Mouse (Mus musculus) stomach, embryonic 16.5 days (tissue): ENCODE data around the gene Stk10. TPM values are rescaled to one million over a fixed set of nuclear protein-coding genes. Genes with fewer than 3 reads are reported as not detected.
A peak's percentile ranks its signal among the peaks of the same experiment; 100 is the strongest.

Source experiments
- ATAC-seq: fragments of 200-750 bp; cut with Nextera tagmentation; 2 replicates; pipeline ENCODE4 v1.8.0; 2017; ENCODE audit warnings: moderate number of reproducible peaks, moderate TSS enrichment; ENCODE audit not compliant: insufficient read depth, low FRiP score
- H3K27ac ChIP-seq: fragments of 300-500 bp; sonication (generic); 2 replicates; pipeline ENCODE4 v1.5.1; 2014; ENCODE audit warnings: low read length
- H3K27me3 ChIP-seq: fragments of 300-500 bp; sonication (generic); 2 replicates; pipeline ENCODE4 v1.6.1; 2014; ENCODE audit warnings: low read length, control low read depth, mixed read lengths; ENCODE audit not compliant: control insufficient read depth, insufficient read depth
- H3K36me3 ChIP-seq: fragments of 300-500 bp; sonication (generic); 2 replicates; pipeline ENCODE4 v1.6.1; 2014; ENCODE audit warnings: low read length; ENCODE audit not compliant: control insufficient read depth, insufficient read depth
- H3K4me1 ChIP-seq: fragments of 300-500 bp; sonication (generic); 2 replicates; pipeline ENCODE4 v1.6.1; 2014; ENCODE audit warnings: low read length, control low read depth, mixed read lengths; ENCODE audit not compliant: control insufficient read depth, insufficient read depth
- H3K4me2 ChIP-seq: fragments of 300-500 bp; sonication (generic); 2 replicates; pipeline ENCODE4 v1.6.1; 2014; ENCODE audit warnings: low read depth, low read length, mixed read lengths
- H3K4me3 ChIP-seq: fragments of 300-500 bp; sonication (generic); replicated peaks from 2 replicates; pipeline ENCODE4 v1.5.1; 2014; ENCODE audit warnings: mild to moderate bottlenecking, low read length
- H3K9ac ChIP-seq: fragments of 300-500 bp; sonication (generic); 2 replicates; pipeline ENCODE4 v1.6.1; 2014; ENCODE audit warnings: low read length
- H3K9me3 ChIP-seq: fragments of 300-500 bp; sonication (generic); replicated peaks from 2 replicates; pipeline ENCODE4 v1.6.1; 2016; ENCODE audit warnings: low read length, control low read depth; ENCODE audit not compliant: control insufficient read depth
- WGBS: fragments of 180-500 bp; shearing (Covaris S2); extraction: QIAGEN DNeasy Blood & Tissue Kit; methylation state at CpG from one replicate; pipeline ENCODE4 v1.1.7; 2014; 5-methylcytosine and 5-hydroxymethylcytosine counted together
- polyA plus RNA-seq: library from polyadenylated mRNA; unstranded; fragments of >200 nt; fragmentation: Nextera tagmentation; extraction: Ambion mirVana; gene quantifications from 2 replicates; pipeline ENCODE4 v1.2.1, GENCODE M21; 2015

The Stk10 gene
- polyA plus RNA-seq, 1 experiment from 2014 or later: 4.2 TPM

- no peak overlapping the region for H3K9ac ChIP-seq
- no peak overlapping the region for H3K27ac ChIP-seq
- H3K4me1 ChIP-seq: peaks cover 17% of the 10 kb centered on the region
- 81% methylated on average over 5 of the region's 5 CpGs for WGBS
- H3K4me2 ChIP-seq: no peak overlapping the region
- no peak overlapping the region for H3K4me3 ChIP-seq
- no peak for ATAC-seq
- H3K9me3 ChIP-seq: no peaks in the 10 kb centered on the region
- H3K36me3 ChIP-seq: no peaks in the 10 kb centered on the region
- no peaks in the 10 kb centered on the region for H3K27me3 ChIP-seq
Observed at GRCm38 (mm10) chr11:32544497-32544896, 11.4 kb downstream of the Stk10 start.

- no peaks in the 10 kb centered on the region for H3K9me3 ChIP-seq
- ATAC-seq: no peak
- WGBS: 88% methylated on average over 12 of the region's 12 CpGs
Observed at GRCm38 (mm10) chr11:32545605-32546004, 12.5 kb downstream of the Stk10 start.

GRCm38 (mm10) chr11:32546483-32546882 lies 13.4 kb downstream of the Stk10 start:
- Histone ChIP-seq H3K27me3 (no peaks in the 10 kb centered on the region), H3K36me3 (no peaks in the 10 kb centered on the region), H3K9me3 (no peaks in the 10 kb centered on the region), H3K4me1 (peaks cover 17% of the 10 kb centered on the region), H3K27ac (no peak overlapping the region), H3K4me3 (no peak overlapping the region), H3K9ac (no peak overlapping the region), H3K4me2 (no peak overlapping the region)
- 70% methylated on average over 5 of the region's 5 CpGs for WGBS
- ATAC-seq: no peak

More at GRCm38 (mm10) chr11:32545605-32546004, 12.5 kb downstream of the Stk10 start:
- H3K9ac ChIP-seq: no peak overlapping the region
- H3K27me3 ChIP-seq: no peaks in the 10 kb centered on the region
- H3K4me1 ChIP-seq: peaks cover 9% of the 10 kb centered on the region
- H3K36me3 ChIP-seq: no peaks in the 10 kb centered on the region
- no peak overlapping the region for H3K4me3 ChIP-seq
- no peak overlapping the region for H3K27ac ChIP-seq
- H3K4me2 ChIP-seq: no peak overlapping the region

GRCm38 (mm10) chr11:32547391-32547947 lies 14.4 kb downstream of the Stk10 start:
- Histone ChIP-seq H3K4me2 (no peak overlapping the region), H3K9ac (no peak overlapping the region), H3K9me3 (no peaks in the 10 kb centered on the region), H3K4me1 (peaks cover 27% of the 10 kb centered on the region), H3K27me3 (no peaks in the 10 kb centered on the region), H3K4me3 (no peak overlapping the region), H3K27ac (no peak overlapping the region), H3K36me3 (no peaks in the 10 kb centered on the region)
- no peak for ATAC-seq
- WGBS: 71% methylated on average over 10 of the region's 10 CpGs

GRCm38 (mm10) chr11:32548240-32548639 lies 15.1 kb downstream of the Stk10 start:
- Histone ChIP-seq H3K27ac (no peak overlapping the region), H3K4me1 (peaks cover 35% of the 10 kb centered on the region), H3K36me3 (no peaks in the 10 kb centered on the region), H3K4me3 (no peak overlapping the region), H3K4me2 (no peak overlapping the region), H3K9ac (no peak overlapping the region; the same call in 1 of the 2 replicates), H3K27me3 (no peaks in the 10 kb centered on the region), H3K9me3 (no peaks in the 10 kb centered on the region)
- 79% methylated on average over 4 of the region's 4 CpGs for WGBS
- no peak for ATAC-seq

GRCm38 (mm10) chr11:32549236-32549635 lies 16.1 kb downstream of the Stk10 start:
- no peak overlapping the region for H3K4me3 ChIP-seq
- no peak overlapping the region for H3K27ac ChIP-seq
- peaks cover 45% of the 10 kb centered on the region for H3K4me1 ChIP-seq
- H3K4me2 ChIP-seq: no peak overlapping the region
- no peak overlapping the region for H3K9ac ChIP-seq
- WGBS: 71% methylated on average over 6 of the region's 6 CpGs
- H3K36me3 ChIP-seq: no peaks in the 10 kb centered on the region
- ATAC-seq: no peak
- no peaks in the 10 kb centered on the region for H3K27me3 ChIP-seq
- H3K9me3 ChIP-seq: no peaks in the 10 kb centered on the region

- H3K9me3 ChIP-seq: no peaks in the 10 kb centered on the region
- 54% methylated on average over 4 of the region's 4 CpGs for WGBS
- no peaks in the 10 kb centered on the region for H3K36me3 ChIP-seq
- no peak overlapping the region for H3K4me3 ChIP-seq
- H3K27ac ChIP-seq: no peak overlapping the region
- H3K27me3 ChIP-seq: no peaks in the 10 kb centered on the region
- ATAC-seq: no peak
- H3K4me1 ChIP-seq: peaks cover 45% of the 10 kb centered on the region
- H3K4me2 ChIP-seq: no peak overlapping the region
- H3K9ac ChIP-seq: no peak overlapping the region
Observed at GRCm38 (mm10) chr11:32550102-32550501, 17.0 kb downstream of the Stk10 start.

GRCm38 (mm10) chr11:32551056-32551455 lies 18.0 kb downstream of the Stk10 start:
- no peak overlapping the region; the same call in 1 of the 2 replicates for H3K27ac ChIP-seq
- peaks cover 45% of the 10 kb centered on the region for H3K4me1 ChIP-seq
- no peak overlapping the region for H3K4me2 ChIP-seq
- H3K4me3 ChIP-seq: no peak overlapping the region
- no peak overlapping the region for H3K9ac ChIP-seq
- no peaks in the 10 kb centered on the region for H3K27me3 ChIP-seq
- H3K36me3 ChIP-seq: no peaks in the 10 kb centered on the region
- 73% methylated on average over 4 of the region's 4 CpGs for WGBS
- ATAC-seq: no peak
- no peaks in the 10 kb centered on the region for H3K9me3 ChIP-seq

GRCm38 (mm10) chr11:32551579-32552297 lies 18.6 kb downstream of the Stk10 start:
- peak overlapping the region; percentile 20; the same call in 1 of the 2 replicates for H3K9ac ChIP-seq
- no peak; the same call in 1 of the 2 replicates for ATAC-seq
- H3K27ac ChIP-seq: peak overlapping the region; percentile 29; the same call in 1 of the 2 replicates
- no peak overlapping the region for H3K4me2 ChIP-seq
- WGBS: 57% methylated on average over 12 of the region's 12 CpGs
- H3K36me3 ChIP-seq: no peaks in the 10 kb centered on the region
- no peaks in the 10 kb centered on the region for H3K27me3 ChIP-seq
- H3K9me3 ChIP-seq: no peaks in the 10 kb centered on the region
- no peak overlapping the region for H3K4me3 ChIP-seq
- peaks cover 45% of the 10 kb centered on the region for H3K4me1 ChIP-seq
